Mouse (Mus musculus) embryonic facial prominence, embryonic 15.5 days (tissue): ENCODE measurements around the gene Atp6v1a. TPM values are rescaled to one million over a fixed set of nuclear protein-coding genes. Genes with fewer than 3 reads are reported as not detected.
A peak's percentile ranks its signal among the peaks of the same experiment; 100 is the strongest.

ENCODE experiments used
- ATAC-seq: fragments of 200-750 bp; cut with Nextera tagmentation; 2 replicates; pipeline ENCODE4 v1.8.0; 2017; ENCODE audit warnings: low read depth, moderate TSS enrichment; ENCODE audit not compliant: insufficient number of reproducible peaks, low FRiP score, low TSS enrichment
- H3K27ac ChIP-seq: fragments of 300-500 bp; sonication (generic); replicated peaks from 2 replicates; pipeline ENCODE4 v1.5.1; 2015; ENCODE audit warnings: mild to moderate bottlenecking, inconsistent platforms
- H3K27me3 ChIP-seq: fragments of 300-500 bp; sonication (generic); 2 replicates; pipeline ENCODE4 v1.6.1; 2015; ENCODE audit warnings: inconsistent platforms
- H3K36me3 ChIP-seq: fragments of 300-500 bp; sonication (generic); 2 replicates; pipeline ENCODE4 v1.6.1; 2015; ENCODE audit warnings: mild to moderate bottlenecking, inconsistent platforms
- H3K4me1 ChIP-seq: fragments of 300-500 bp; sonication (generic); 2 replicates; pipeline ENCODE4 v1.6.1; 2015; ENCODE audit warnings: inconsistent platforms
- H3K4me2 ChIP-seq: fragments of 300-500 bp; sonication (generic); replicated peaks from 2 replicates; pipeline ENCODE4 v1.6.1; 2015; ENCODE audit warnings: mild to moderate bottlenecking, inconsistent platforms
- H3K4me3 ChIP-seq: fragments of 300-500 bp; sonication (generic); replicated peaks from 2 replicates; pipeline ENCODE4 v1.5.1; 2015; ENCODE audit warnings: mild to moderate bottlenecking, inconsistent platforms
- H3K9ac ChIP-seq: fragments of 300-500 bp; sonication (generic); 2 replicates; pipeline ENCODE4 v1.6.1; 2015; ENCODE audit warnings: inconsistent platforms
- H3K9me3 ChIP-seq: fragments of 300-500 bp; sonication (generic); replicated peaks from 2 replicates; pipeline ENCODE4 v1.6.1; 2016; ENCODE audit warnings: inconsistent platforms
- WGBS: fragments of 180-500 bp; shearing (Covaris S2); methylation state at CpG from one replicate; pipeline ENCODE4 v1.1.7; 2015; 5-methylcytosine and 5-hydroxymethylcytosine counted together
- polyA plus RNA-seq: library from polyadenylated mRNA; unstranded; fragments of >200 nt; fragmentation: Nextera tagmentation; extraction: Ambion mirVana; gene quantifications from 2 replicates; pipeline ENCODE4 v1.2.1, GENCODE M21; 2015

Gene Atp6v1a
- polyA plus RNA-seq, 1 experiment from 2014 or later, result 58.1 TPM

- Histone ChIP-seq H3K27ac (no peak overlapping the region), H3K27me3 (no peaks in the 10 kb centered on the region), H3K9me3 (no peaks in the 10 kb centered on the region), H3K4me2 (no peak overlapping the region), H3K36me3 (peaks cover 12% of the 10 kb centered on the region), H3K4me1 (no peaks in the 10 kb centered on the region), H3K4me3 (no peak overlapping the region), H3K9ac (no peak overlapping the region)
- 80% methylated on average over 7 of the region's 7 CpGs for WGBS
- no peak for ATAC-seq
These were observed 19.6 kb downstream of the Atp6v1a start for GRCm38 (mm10) chr16:44119753-44120501.

GRCm38 (mm10) chr16:44109002-44109401, 30.5 kb downstream of the Atp6v1a start:
- H3K9ac ChIP-seq, result no peak overlapping the region
- WGBS, result 50% methylated on average over 4 of the region's 4 CpGs
- no peaks in the 10 kb centered on the region; the same call in 1 of the 2 replicates for H3K4me1 ChIP-seq
- H3K4me3 ChIP-seq, result no peak overlapping the region
- no peaks in the 10 kb centered on the region for H3K9me3 ChIP-seq
- no peaks in the 10 kb centered on the region for H3K27me3 ChIP-seq
- peak overlapping the region; percentile 69; the same call in 1 of the 2 replicates for H3K27ac ChIP-seq
- ATAC-seq, result peak; percentile 69; the same call in 1 of the 2 replicates
- no peak overlapping the region for H3K4me2 ChIP-seq
- H3K36me3 ChIP-seq, result peaks cover 47% of the 10 kb centered on the region

- no peak overlapping the region for H3K4me2 ChIP-seq
- 0 out of 2 replicates have a peak overlapping the region, but pooled peaks have one; percentile 11 for H3K27ac ChIP-seq
- no peaks in the 10 kb centered on the region for H3K27me3 ChIP-seq
- peaks cover 62% of the 10 kb centered on the region for H3K36me3 ChIP-seq
- ATAC-seq, result no peak
- H3K9me3 ChIP-seq, result no peaks in the 10 kb centered on the region
- no peaks in the 10 kb centered on the region; the same call in 1 of the 2 replicates for H3K4me1 ChIP-seq
- WGBS, result 86% methylated on average over 2 of the region's 2 CpGs
- no peak overlapping the region for H3K9ac ChIP-seq
- H3K4me3 ChIP-seq, result no peak overlapping the region
These were observed 34.3 kb downstream of the Atp6v1a start for GRCm38 (mm10) chr16:44105211-44105610.

DNA sequence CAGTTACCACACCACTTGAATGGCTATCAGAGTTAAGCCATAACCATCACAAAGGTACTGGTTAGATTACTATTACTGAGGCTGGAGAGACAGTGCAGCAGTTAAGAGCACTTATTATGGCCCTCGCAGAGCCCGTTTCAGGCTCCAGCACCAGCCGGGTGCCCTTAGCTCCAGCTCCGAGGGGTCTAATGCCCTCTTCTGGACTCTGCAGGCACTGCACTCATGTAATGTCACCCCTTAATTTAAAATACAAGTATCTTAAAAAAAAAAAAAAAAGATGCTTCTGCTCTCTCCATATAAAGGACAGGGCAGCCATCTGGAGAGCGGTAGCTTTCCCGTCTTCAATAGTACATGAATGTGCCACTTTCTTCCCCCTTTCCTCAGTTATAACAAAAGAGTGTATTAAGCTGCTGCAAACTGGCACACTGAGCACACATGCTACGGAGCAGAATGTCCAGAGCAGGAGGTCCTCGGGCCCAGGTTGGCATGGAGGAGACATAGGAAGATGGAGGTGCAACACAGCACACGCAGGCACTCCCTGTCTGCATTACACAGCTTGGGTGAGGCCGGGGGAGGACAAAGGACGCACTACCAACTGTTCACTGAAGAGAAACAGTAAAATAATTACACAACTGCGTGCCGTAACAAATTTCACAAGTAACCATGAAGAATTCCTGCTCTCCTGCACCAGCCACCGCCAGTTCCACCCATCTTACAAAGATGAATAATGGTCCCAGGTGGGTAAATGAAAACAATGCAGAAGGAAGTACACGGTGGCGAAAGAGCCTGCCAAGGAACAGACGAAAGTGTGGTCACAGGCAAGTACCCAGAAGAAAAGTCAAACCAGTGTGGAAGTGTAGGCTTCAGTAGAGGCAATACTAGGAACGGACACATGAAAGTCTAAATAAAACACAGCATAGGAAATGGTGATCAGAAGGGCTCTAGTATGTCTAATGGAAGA, 35.4 kb downstream of the Atp6v1a start:
- Histone ChIP-seq H3K27ac (peak overlapping the region; percentile 25), H3K27me3 (no peaks in the 10 kb centered on the region), H3K9me3 (no peaks in the 10 kb centered on the region), H3K36me3 (peaks cover 63% of the 10 kb centered on the region), H3K4me3 (no peak overlapping the region), H3K4me2 (no peak overlapping the region), H3K4me1 (no peaks in the 10 kb centered on the region; the same call in 1 of the 2 replicates), H3K9ac (no peak overlapping the region)
- WGBS, result 80% methylated on average over 18 of the region's 18 CpGs
- ATAC-seq, result no peak

- no peak for ATAC-seq
- H3K36me3 ChIP-seq, result peaks cover 67% of the 10 kb centered on the region
- 88% methylated on average over 2 of the region's 2 CpGs for WGBS
These were observed 36.6 kb downstream of the Atp6v1a start for GRCm38 (mm10) chr16:44102925-44103324.

DNA sequence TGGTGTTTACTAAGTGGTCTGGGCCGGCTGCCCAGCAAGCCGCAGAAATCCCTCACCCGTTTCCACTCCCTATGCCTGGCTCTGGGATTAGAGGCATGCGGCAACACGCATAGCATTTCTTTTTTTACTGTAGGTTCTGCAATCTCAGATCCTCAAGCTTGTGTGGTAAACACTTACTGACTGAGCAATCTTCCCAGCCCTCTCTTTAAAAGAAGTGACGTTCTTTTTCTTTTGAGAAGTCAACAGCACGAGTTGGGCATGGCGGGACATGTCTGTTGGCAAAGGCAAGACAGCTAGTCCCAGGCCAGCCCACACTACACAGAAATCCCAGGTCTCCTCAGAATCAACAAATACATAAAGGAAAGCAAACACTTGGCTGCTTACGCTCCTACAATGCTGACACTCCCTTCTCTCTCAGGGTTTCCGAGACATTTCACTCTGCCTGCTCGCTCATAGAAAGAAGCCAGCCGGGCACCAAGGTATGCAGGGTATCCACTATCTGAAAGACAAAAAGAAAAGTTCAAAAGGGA, 38.3 kb downstream of the Atp6v1a start:
- peak; percentile 34; the same call in 1 of the 2 replicates for ATAC-seq
- Histone ChIP-seq H3K9ac (no peak overlapping the region), H3K4me3 (no peak overlapping the region), H3K9me3 (no peaks in the 10 kb centered on the region), H3K36me3 (peaks cover 64% of the 10 kb centered on the region), H3K27ac (peak overlapping the region; percentile 56), H3K4me2 (no peak overlapping the region), H3K27me3 (no peaks in the 10 kb centered on the region), H3K4me1 (no peaks in the 10 kb centered on the region)
- WGBS, result 76% methylated on average over 12 of the region's 12 CpGs

More at GRCm38 (mm10) chr16:44102925-44103324, 36.6 kb downstream of the Atp6v1a start:
- H3K4me3 ChIP-seq, result no peak overlapping the region
- no peak overlapping the region for H3K9ac ChIP-seq
- no peaks in the 10 kb centered on the region for H3K9me3 ChIP-seq
- no peaks in the 10 kb centered on the region for H3K27me3 ChIP-seq
- no peak overlapping the region for H3K4me2 ChIP-seq
- H3K4me1 ChIP-seq, result no peaks in the 10 kb centered on the region
- no peak overlapping the region for H3K27ac ChIP-seq

DNA sequence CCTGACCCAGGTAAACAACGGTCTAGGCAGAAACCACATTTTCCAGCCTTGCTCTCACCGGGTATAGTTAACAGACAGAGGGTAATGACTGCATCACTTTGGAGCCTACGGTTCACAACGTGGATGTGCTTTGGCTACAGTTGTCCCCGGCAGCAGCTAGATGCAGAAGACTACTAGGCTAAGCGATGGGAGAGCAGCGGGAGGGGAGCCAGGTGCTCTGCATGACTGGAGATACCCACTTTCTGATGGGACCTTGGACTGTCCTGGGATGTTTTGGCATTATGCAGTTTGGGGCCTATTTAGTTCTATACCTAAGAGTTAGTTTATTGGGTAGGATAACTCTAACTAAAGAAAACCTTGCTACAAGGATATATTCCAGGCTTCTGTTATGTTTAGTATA, 40.1 kb downstream of the Atp6v1a start:
- Histone ChIP-seq H3K4me1 (no peaks in the 10 kb centered on the region), H3K9ac (no peak overlapping the region), H3K4me2 (no peak overlapping the region), H3K27ac (no peak overlapping the region), H3K36me3 (peaks cover 78% of the 10 kb centered on the region), H3K27me3 (no peaks in the 10 kb centered on the region), H3K9me3 (no peaks in the 10 kb centered on the region), H3K4me3 (no peak overlapping the region)
- WGBS, result 92% methylated on average over 7 of the region's 7 CpGs
- no peak for ATAC-seq

- H3K4me1 ChIP-seq, result no peaks in the 10 kb centered on the region
- ATAC-seq, result no peak
- H3K9me3 ChIP-seq, result no peaks in the 10 kb centered on the region
- H3K36me3 ChIP-seq, result peaks cover 65% of the 10 kb centered on the region
- no peak overlapping the region for H3K4me2 ChIP-seq
- H3K27me3 ChIP-seq, result no peaks in the 10 kb centered on the region
- 77% methylated on average over 2 of the region's 2 CpGs for WGBS
- no peak overlapping the region for H3K27ac ChIP-seq
- H3K4me3 ChIP-seq, result no peak overlapping the region
- H3K9ac ChIP-seq, result no peak overlapping the region
These were observed 51.9 kb downstream of the Atp6v1a start for GRCm38 (mm10) chr16:44087650-44088049.

DNA sequence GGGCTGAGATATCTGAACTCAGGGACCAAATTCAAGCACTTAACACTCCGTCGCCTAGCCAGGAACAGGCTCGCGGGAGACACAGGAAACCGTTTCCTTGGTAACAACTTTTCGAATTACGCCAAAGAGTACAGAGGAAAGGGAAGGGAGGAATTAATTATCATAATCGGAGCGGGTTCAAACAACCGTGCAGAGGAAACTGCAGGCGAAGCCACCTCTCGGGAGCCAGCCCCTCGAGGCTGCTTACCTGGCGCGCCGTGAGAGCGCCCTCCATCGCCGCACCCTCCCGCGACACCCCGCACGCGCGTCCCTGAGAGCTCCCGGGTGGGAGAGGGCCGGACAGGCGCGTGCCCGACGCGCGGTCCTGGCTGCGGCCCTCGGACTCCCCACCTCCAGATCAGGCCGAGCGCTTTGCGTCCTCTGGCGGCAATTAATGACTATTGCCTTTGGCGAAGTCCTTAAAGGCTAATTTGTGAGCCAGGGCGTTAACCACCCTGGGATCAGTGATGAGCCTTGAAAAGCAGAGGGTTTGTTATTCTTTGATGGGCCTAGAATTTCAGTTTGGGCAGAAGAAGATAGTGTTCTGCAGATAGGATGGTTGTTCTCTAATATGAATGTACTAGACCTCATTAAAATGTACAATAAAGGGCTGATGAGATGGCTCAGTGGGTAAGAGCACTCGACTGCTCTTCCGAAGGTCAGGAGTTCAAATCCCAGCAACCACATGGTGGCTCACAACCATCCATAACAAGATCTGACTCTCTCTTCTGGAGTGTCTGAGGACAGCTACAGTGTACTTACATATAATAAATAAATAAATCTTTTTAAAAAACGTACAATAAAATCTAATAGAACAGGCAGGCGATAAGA, 76.2 kb downstream of the Atp6v1a start, which contains the start of gene Gramd1c:
TSS of gene Gramd1c (minus strand) at position 321 of the 870 bp plus-strand sequence.
- 7% methylated on average over 45 of the region's 45 CpGs for WGBS
- Histone ChIP-seq H3K27me3 (no peaks in the 10 kb centered on the region), H3K9me3 (no peaks in the 10 kb centered on the region), H3K9ac (peak within 1 kb of the TSS; percentile 29; the same call in 1 of the 2 replicates), H3K36me3 (no peaks in the 10 kb centered on the region), H3K4me2 (peak within 1 kb of the TSS; percentile 64), H3K27ac (peak within 1 kb of the TSS; percentile 31; the same call in 1 of the 2 replicates), H3K4me1 (0 out of 2 replicates have a peak, but pooled peaks cover 4% of the 10 kb centered on the region), H3K4me3 (peak within 1 kb of the TSS; percentile 55)
- ATAC-seq, result peak; percentile 78

DNA sequence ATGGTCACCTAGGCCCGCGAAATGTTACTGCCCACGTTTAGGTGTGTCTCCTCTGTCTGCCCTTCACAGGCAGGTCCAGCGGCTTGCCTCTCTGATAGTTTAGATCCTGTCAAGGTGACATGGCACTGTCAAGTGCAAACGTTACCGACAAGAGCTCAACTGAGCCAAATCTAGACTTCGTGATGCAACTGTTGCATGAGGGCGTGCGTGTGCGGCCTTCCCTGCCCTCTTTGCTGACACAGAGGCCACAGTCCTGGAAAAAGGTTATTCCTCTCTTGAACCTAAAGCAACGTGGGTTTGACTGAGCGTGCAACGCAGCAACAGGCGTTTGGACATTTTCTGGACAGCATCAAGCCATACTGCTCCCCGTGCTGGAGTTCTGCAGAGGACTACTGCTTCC, 78.2 kb downstream of the Atp6v1a start:
- no peaks in the 10 kb centered on the region for H3K27me3 ChIP-seq
- H3K9me3 ChIP-seq, result no peaks in the 10 kb centered on the region
- H3K4me1 ChIP-seq, result 0 out of 2 replicates have a peak, but pooled peaks cover 4% of the 10 kb centered on the region
- ATAC-seq, result no peak
- no peak overlapping the region for H3K4me2 ChIP-seq
- H3K36me3 ChIP-seq, result no peaks in the 10 kb centered on the region
- H3K9ac ChIP-seq, result no peak overlapping the region
- H3K4me3 ChIP-seq, result no peak overlapping the region
- 90% methylated on average over 15 of the region's 15 CpGs for WGBS
- H3K27ac ChIP-seq, result no peak overlapping the region
